Mouse (Mus musculus): ENCODE measurements around the gene 2010003K11Rik. TPM values are rescaled to one million over a fixed set of nuclear protein-coding genes. Genes with fewer than 3 reads are reported as not detected.

Gene 2010003K11Rik
- total RNA-seq, 2 experiments from 2014 or later, result 0.30 to 1.0 TPM

DNA sequence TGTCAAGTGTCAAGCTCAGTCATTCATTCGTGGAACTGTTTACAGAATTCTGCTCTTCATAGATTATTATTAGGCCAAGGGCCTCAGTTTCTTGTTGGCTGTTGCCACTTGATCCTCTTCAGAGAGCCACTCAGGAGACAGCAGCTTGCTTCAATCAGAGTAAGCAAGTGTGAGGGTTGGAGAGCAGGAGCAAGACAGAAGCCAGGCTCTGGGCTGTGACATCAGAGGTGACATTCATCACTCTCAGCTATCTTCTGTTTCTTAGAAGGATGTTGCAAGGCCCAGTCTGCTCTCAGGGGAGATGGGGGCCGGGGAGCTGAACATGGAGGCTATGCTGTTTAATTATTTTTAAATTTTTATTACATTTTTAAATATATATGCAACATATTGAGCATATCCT lies 4.3 kb upstream of the 2010003K11Rik start:
- intact Hi-C loops (cut with DNase I), result loop anchor here (10.0 kb wide), 1 partner anchor 332 kb away; the partner anchor contains the start of genes Ccdc87 and Ccs
- peak in 1 of 2 experiments; percentile 10 for DNase-seq

- DNase-seq, result peak; percentile 70 to 82
- intact Hi-C loops (cut with DNase I), result loop anchor here (5.0 kb wide), 1 partner anchor 130 kb away; the partner anchor contains the start of gene Rce1
These were observed 965 bp downstream of the 2010003K11Rik start for GRCm38 (mm10) chr19:4497263-4497973.

GRCm38 (mm10) chr19:4496535-4497262 lies 1.7 kb downstream of the 2010003K11Rik start:
- intact Hi-C loops (cut with DNase I), result loop anchor here (5.0 kb wide), 1 partner anchor 131 kb away; the partner anchor contains the start of gene Rce1
- DNase-seq, result no peak

DNA sequence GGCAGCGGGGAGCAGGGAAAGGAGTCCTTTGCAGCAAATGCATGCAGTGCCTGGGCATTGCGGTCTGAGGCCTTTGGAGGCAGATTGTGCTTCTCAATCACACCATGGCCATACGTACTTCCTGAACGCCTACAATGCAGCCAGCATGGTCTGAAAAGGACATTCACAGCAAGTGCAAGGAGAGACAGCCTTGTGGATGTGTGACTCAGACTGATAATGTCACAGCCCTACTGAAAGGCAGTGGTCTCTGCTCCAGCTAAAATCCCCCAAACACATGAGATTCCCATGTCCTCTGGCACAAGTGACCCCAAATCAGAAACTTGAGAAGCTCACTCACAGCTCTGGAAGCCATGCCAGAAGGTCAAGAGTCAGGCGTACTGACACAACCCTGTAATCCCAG lies 2.6 kb downstream of the 2010003K11Rik start:
- intact Hi-C loops (cut with DNase I), result loop anchor here (5.0 kb wide), 1 partner anchor 131 kb away; the partner anchor contains the start of gene Rce1
- no peak for DNase-seq

DNA sequence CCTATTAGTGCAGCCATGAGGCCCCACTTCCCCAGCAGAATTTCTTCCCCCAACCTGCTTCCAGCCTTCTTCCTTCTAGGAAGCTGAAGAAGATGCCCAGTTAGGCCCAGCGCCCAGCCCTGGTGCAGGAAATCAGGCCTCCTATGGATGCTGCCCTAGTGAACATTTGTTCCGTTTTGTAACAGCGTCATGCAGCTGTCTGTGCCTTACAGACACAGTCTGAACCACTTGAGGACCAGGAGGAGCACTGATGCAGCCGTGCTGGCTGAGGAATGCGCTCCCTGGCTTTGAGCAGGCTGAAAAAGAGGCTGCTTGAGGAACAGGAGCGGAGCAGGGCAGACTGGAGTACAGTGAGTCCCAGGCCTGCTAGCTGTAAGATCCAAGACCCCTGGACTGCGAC lies 3.7 kb downstream of the 2010003K11Rik start:
- intact Hi-C loops (cut with DNase I), result loop anchor here (5.0 kb wide), 1 partner anchor 133 kb away; the partner anchor contains the start of gene Rce1
- DNase-seq, result no peak

DNA sequence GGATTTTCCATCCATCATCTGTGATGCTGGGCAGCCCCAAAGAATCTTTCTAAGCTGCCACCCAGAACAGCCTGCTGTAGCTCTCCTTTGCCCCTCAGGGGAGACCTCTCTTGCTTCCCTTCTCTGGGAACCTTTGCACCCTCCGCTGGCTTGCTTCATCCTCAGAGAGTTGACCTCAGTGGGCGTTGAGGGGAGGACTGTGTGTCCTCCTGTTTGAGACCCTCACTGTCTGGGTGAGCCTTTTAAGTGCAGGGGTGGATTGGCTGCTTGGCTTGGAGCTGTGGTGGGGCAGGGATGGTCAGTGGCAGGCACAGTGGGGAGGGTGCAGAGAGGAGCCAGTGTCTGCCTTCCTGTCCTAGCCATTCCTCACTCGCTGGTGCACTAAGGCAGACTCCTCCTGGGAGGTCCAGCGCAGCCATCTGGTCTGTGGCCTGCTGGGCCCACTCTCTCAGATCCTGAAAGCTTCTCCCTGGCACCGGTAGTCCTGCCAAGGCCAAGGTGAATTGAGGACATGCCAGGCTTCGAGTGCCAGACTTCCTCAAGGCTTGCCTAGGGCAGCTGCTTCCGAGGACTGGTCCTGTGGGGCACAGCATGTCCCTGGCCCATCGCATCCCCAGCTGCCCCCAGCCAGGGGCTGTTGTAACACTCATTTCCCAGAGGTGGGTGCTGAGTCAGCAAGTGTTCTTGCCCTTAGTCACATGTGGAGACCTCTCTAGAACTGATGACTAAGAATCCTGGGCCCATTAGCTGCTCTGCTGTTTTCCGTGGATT lies 5.7 kb downstream of the 2010003K11Rik start:
- intact Hi-C loops (cut with DNase I), result no loop called here
- DNase-seq, result peak; percentile 48 to 63

- DNase-seq, result no peak
- intact Hi-C loops (cut with DNase I), result no loop called here
These were observed 7.2 kb downstream of the 2010003K11Rik start for GRCm38 (mm10) chr19:4491080-4491695.

- intact Hi-C loops (cut with DNase I), result no loop called here
These were observed 10.5 kb downstream of the 2010003K11Rik start for GRCm38 (mm10) chr19:4487877-4488276.

GRCm38 (mm10) chr19:4485006-4485405 lies 13.4 kb downstream of the 2010003K11Rik start:
- intact Hi-C loops (cut with DNase I), result no loop called here
- DNase-seq, result no peak

More at GRCm38 (mm10) chr19:4487877-4488276, 10.5 kb downstream of the 2010003K11Rik start:
- no peak for DNase-seq

GRCm38 (mm10) chr19:4482111-4482859 lies 16.1 kb downstream of the 2010003K11Rik start:
- DNase-seq, result peak; percentile 35 to 40
- intact Hi-C loops (cut with DNase I), result no loop called here

DNA sequence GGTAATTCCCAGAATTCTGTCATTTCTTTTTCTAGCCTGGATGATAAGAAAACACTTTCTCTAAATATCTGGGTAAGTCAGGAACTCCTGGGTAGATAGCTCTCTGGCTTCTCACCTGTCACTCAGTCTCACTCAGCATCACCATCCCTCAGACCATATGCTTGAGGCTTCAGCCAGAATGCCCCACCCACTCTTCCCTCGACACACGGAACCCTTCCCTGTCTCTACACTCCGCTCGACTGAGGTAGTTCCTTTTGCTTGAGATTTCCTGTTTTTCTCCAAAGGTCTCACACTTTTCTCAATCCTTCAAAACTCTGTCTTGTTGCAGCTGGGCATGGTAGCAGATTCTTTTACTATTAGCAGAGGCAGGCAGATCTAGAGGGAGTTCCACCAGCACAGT lies 17.1 kb downstream of the 2010003K11Rik start:
- DNase-seq, result no peak
- intact Hi-C loops (cut with DNase I), result no loop called here

GRCm38 (mm10) chr19:4480041-4480440 lies 18.3 kb downstream of the 2010003K11Rik start:
- intact Hi-C loops (cut with DNase I), result no loop called here

GRCm38 (mm10) chr19:4478190-4478516 lies 20.2 kb downstream of the 2010003K11Rik start:
- peak in 1 of 2 experiments; percentile 34 for DNase-seq
- intact Hi-C loops (cut with DNase I), result no loop called here

More at GRCm38 (mm10) chr19:4480041-4480440, 18.3 kb downstream of the 2010003K11Rik start:
- DNase-seq, result no peak

DNA sequence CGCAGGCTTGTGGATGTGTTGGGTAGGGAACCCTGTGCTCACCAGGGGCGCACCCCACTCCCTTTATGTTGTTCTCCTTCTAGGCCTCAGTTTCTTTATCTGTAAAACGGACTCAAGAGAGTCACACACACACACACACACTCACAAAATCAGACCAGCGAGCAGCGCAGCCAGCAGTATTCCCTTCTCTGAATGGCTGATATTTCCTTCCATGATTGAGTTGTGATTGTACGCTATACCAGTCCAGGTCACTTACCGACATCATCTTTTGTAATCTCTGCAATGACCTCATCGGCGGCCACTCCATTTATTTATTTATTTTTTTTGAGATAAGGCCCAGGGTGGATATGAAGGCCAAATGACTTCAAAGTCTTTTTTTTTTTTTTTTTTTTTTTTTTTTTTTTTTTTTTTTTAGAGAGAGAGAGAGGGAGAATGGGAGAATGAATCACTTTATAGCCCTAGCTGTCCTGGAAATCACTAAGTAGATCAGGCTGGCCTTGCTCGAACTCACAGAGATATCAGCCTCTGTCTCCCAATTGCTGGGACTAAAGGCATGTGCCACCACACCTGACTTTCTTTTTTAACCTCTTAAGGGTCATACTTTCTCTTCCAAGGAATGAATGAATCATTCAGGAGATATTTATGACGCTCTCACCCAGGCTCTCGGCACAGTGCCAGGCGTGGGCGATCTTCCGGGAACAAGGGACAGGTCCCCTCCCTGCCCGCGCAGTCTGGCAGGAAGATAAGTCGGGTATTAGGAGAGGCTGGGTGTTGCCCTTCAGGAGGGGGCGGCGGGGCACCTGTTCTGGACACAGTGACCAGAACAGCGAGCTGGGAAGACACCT lies 20.8 kb downstream of the 2010003K11Rik start, which contains the start of gene Syt12:
Syt12 (minus strand) TSS at position 103 of the 845 bp plus-strand sequence.
- intact Hi-C loops (cut with DNase I), result no loop called here
- peak; percentile 39 to 47 for DNase-seq

GRCm38 (mm10) chr19:4476601-4477257 lies 21.7 kb downstream of the 2010003K11Rik start:
- peak; percentile 48 to 50 for DNase-seq
- intact Hi-C loops (cut with DNase I), result no loop called here

- intact Hi-C loops (cut with DNase I), result no loop called here
- no peak for DNase-seq
These were observed 23.0 kb downstream of the 2010003K11Rik start for GRCm38 (mm10) chr19:4475224-4475925.

DNA sequence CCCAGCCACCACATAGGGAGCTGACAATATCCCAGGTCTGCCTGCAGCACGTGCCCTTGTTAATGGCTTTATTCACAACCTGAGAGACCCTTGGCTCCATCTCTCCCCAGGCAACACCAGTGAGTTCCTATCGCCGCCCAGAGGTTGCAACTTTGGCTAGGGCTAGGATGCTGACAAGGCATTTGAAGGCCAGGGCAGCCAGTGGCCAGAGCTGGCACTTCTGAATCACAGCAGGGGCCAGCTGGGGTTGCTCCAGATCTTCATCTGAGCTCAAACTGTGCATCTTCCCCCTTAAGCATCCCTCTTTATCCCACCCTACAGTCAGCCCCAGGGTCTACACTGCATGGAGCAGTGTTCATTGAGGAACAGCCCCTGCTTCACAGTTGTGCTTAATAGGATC lies 23.6 kb downstream of the 2010003K11Rik start:
- no peak for DNase-seq
- intact Hi-C loops (cut with DNase I), result no loop called here

- DNase-seq, result no peak
- intact Hi-C loops (cut with DNase I), result no loop called here
These were observed 24.8 kb downstream of the 2010003K11Rik start for GRCm38 (mm10) chr19:4473549-4473948.
